Mouse (Mus musculus): ENCODE results near the gene Myl12a. TPM values are rescaled to one million over a fixed set of nuclear protein-coding genes. Genes with fewer than 3 reads are reported as not detected.

Myl12a gene
- polyA plus RNA-seq, 1 experiment = 160 TPM

DNA sequence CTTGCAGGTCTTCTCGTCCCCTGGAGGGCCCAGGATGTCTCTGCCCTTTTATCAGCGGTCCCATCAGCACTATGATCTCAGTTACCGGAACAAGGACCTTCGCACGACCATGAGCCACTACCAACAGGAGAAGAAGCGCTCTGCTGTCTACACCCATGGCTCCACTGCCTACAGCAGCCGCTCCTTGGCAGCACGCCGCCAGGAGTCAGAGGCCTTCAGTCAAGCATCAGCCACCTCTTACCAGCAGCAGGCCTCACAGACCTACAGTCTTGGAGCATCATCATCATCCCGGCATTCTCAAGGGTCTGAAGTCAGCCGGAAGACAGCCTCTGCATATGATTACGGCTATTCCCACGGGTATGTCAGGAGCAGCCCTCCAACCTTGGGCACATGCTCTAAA lies 20.2 kb upstream of the Myl12a start:
- Histone ChIP-seq H3K4me1 (ENCODE audit: control insufficient read depth, insufficient read depth, low read length) (no peaks in the 10 kb centered on the region), H3K27me3 (replicated peaks; ENCODE audit: control insufficient read depth, insufficient read depth, low read length) (no peaks in the 10 kb centered on the region), H3K4me3 (ENCODE audit: insufficient read depth, low read depth, low read length) (no peak overlapping the region), H3K36me3 (ENCODE audit: control insufficient read depth, insufficient read depth, low read length) (no peaks in the 10 kb centered on the region), H3K27ac (ENCODE audit: insufficient read depth, low read depth, low read length) (no peak overlapping the region)
- TF ChIP-seq CTCF (conservative IDR thresholded peaks at IDR 0.05; ENCODE audit: insufficient read depth, insufficient read length, low read depth, low read length) (no peak), POLR2A (IDR thresholded peaks at IDR 0.05; ENCODE audit: low read depth, low read length) (no peak)
- 92% methylated on average over 13 of the region's 13 CpGs for WGBS
- DNase-seq = no peak

- Histone ChIP-seq H3K27ac (ENCODE audit: insufficient read depth, low read depth, low read length) (no peak overlapping the region), H3K36me3 (ENCODE audit: control insufficient read depth, insufficient read depth, low read length) (no peaks in the 10 kb centered on the region), H3K4me1 (ENCODE audit: control insufficient read depth, insufficient read depth, low read length) (no peaks in the 10 kb centered on the region), H3K4me3 (ENCODE audit: insufficient read depth, low read depth, low read length) (no peak overlapping the region), H3K27me3 (replicated peaks; ENCODE audit: control insufficient read depth, insufficient read depth, low read length) (no peaks in the 10 kb centered on the region)
- DNase-seq = no peak
- WGBS = 58% methylated on average over 9 of the region's 9 CpGs
- TF ChIP-seq POLR2A (IDR thresholded peaks at IDR 0.05; ENCODE audit: low read depth, low read length) (no peak), CTCF (conservative IDR thresholded peaks at IDR 0.05; ENCODE audit: insufficient read depth, insufficient read length, low read depth, low read length) (no peak)
These were observed 17.2 kb upstream of the Myl12a start for GRCm38 (mm10) chr17:71019860-71020259.

GRCm38 (mm10) chr17:71019309-71019655 lies 16.6 kb upstream of the Myl12a start:
- Histone ChIP-seq H3K4me1 (ENCODE audit: control insufficient read depth, insufficient read depth, low read length) (no peaks in the 10 kb centered on the region), H3K27me3 (replicated peaks; ENCODE audit: control insufficient read depth, insufficient read depth, low read length) (no peaks in the 10 kb centered on the region), H3K36me3 (ENCODE audit: control insufficient read depth, insufficient read depth, low read length) (no peaks in the 10 kb centered on the region), H3K27ac (ENCODE audit: insufficient read depth, low read depth, low read length) (no peak overlapping the region), H3K4me3 (ENCODE audit: insufficient read depth, low read depth, low read length) (no peak overlapping the region)
- no peak for DNase-seq
- WGBS = 45% methylated on average over 6 of the region's 6 CpGs
- TF ChIP-seq POLR2A (IDR thresholded peaks at IDR 0.05; ENCODE audit: low read depth, low read length) (no peak), CTCF (conservative IDR thresholded peaks at IDR 0.05; ENCODE audit: insufficient read depth, insufficient read length, low read depth, low read length) (no peak)

DNA sequence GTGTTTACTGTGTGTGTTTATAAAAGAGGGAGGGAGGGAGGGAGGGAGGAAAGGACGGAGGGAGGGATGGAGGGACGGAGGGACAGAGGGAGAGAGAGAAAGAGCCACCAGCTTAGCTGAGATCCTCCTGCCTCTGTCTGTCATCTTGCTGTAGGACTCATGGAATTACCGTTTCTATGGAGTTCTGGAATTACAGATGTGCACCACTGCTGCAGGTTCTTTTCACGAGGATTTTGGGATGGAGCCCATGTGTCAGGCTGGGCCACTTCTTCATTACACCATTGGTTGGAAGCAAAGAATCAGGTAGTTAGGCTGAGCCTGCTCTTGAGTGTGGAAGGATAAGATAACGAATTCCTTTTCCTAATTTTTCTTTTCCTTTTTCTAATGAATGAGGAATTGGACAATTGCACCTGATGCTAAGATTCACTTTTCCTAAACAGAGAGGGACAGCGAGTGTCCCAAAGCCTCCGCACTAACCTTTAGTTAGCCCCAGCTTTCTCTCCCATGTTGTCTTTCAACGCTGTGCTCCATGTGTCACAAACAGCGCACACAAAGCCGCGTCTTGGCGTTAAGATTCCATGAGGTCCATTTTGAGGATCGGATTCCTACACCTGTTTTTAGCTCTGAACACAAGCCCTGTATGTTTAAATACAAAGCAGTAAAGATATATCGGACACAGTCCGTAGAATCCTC lies 16.1 kb upstream of the Myl12a start:
- H3K4me3 ChIP-seq (ENCODE audit: insufficient read depth, low read depth, low read length) = no peak overlapping the region
- no peaks in the 10 kb centered on the region for H3K27me3 ChIP-seq (replicated peaks; ENCODE audit: control insufficient read depth, insufficient read depth, low read length)
- 89% methylated on average over 15 of the region's 15 CpGs for WGBS
- H3K27ac ChIP-seq (ENCODE audit: insufficient read depth, low read depth, low read length) = no peak overlapping the region
- no peak for TF ChIP-seq CTCF (conservative IDR thresholded peaks at IDR 0.05; ENCODE audit: insufficient read depth, insufficient read length, low read depth, low read length)
- TF ChIP-seq POLR2A (IDR thresholded peaks at IDR 0.05; ENCODE audit: low read depth, low read length) = no peak
- H3K36me3 ChIP-seq (ENCODE audit: control insufficient read depth, insufficient read depth, low read length) = no peaks in the 10 kb centered on the region
- H3K4me1 ChIP-seq (ENCODE audit: control insufficient read depth, insufficient read depth, low read length) = no peaks in the 10 kb centered on the region
- DNase-seq = no peak

GRCm38 (mm10) chr17:71018151-71018550 lies 15.5 kb upstream of the Myl12a start:
- Histone ChIP-seq H3K4me1 (ENCODE audit: control insufficient read depth, insufficient read depth, low read length) (no peaks in the 10 kb centered on the region), H3K4me3 (ENCODE audit: insufficient read depth, low read depth, low read length) (no peak overlapping the region), H3K27ac (ENCODE audit: insufficient read depth, low read depth, low read length) (no peak overlapping the region), H3K36me3 (ENCODE audit: control insufficient read depth, insufficient read depth, low read length) (no peaks in the 10 kb centered on the region), H3K27me3 (replicated peaks; ENCODE audit: control insufficient read depth, insufficient read depth, low read length) (no peaks in the 10 kb centered on the region)
- DNase-seq = no peak
- 98% methylated on average over 3 of the region's 3 CpGs for WGBS
- TF ChIP-seq CTCF (conservative IDR thresholded peaks at IDR 0.05; ENCODE audit: insufficient read depth, insufficient read length, low read depth, low read length) = no peak
- no peak for TF ChIP-seq POLR2A (IDR thresholded peaks at IDR 0.05; ENCODE audit: low read depth, low read length)

DNA sequence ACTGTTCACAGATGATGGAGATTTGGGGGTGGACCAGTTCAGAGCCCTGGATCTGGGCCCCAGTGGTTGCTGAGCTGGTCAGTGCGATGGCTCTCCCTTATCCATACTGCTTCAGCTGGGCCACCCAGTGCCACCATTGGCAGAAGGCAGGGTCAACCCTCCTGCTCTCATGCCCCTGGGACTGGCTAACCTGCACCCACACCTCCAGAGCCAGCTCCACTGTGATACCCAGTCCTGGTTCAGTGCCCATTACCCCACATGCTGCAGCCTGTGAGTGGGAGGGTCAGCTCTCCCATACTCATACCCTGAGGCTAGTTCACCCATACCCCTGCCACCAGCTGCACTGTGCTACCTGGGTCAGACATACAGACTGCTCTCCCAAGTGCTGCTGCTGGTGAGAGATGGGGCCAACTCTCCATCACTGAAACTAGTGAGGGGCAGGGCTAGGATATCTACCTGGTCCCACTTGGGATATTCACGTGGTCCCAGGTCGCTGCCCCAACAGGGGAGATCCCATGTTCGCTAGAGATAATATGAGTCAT lies 14.8 kb upstream of the Myl12a start:
- Histone ChIP-seq H3K4me1 (ENCODE audit: control insufficient read depth, insufficient read depth, low read length) (no peaks in the 10 kb centered on the region), H3K27ac (ENCODE audit: insufficient read depth, low read depth, low read length) (no peak overlapping the region), H3K36me3 (ENCODE audit: control insufficient read depth, insufficient read depth, low read length) (no peaks in the 10 kb centered on the region), H3K27me3 (replicated peaks; ENCODE audit: control insufficient read depth, insufficient read depth, low read length) (no peaks in the 10 kb centered on the region), H3K4me3 (ENCODE audit: insufficient read depth, low read depth, low read length) (no peak overlapping the region)
- TF ChIP-seq CTCF (conservative IDR thresholded peaks at IDR 0.05; ENCODE audit: insufficient read depth, insufficient read length, low read depth, low read length) = no peak
- no peak for TF ChIP-seq POLR2A (IDR thresholded peaks at IDR 0.05; ENCODE audit: low read depth, low read length)
- no peak for DNase-seq
- 93% methylated on average over 4 of the region's 4 CpGs for WGBS

DNA sequence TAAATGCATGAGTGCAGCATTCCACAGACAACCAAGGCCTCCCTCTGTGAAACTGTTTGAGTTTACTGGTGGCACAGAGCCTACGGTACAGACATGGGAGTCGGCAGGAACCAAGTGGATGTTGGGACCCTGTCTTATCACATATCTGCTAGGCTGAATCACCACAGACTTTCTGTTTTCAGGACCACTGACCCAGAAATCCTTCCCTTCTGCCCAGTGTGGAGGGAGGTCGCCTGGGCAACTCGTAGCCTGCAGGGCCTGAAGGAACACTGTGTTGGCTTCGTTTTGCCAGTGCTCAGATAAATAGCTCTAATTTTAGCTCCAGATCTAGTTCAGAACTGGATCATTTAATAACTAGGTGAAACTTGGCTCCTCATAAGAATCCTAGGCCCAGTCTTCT lies 12.2 kb upstream of the Myl12a start:
- Histone ChIP-seq H3K27me3 (replicated peaks; ENCODE audit: control insufficient read depth, insufficient read depth, low read length) (no peaks in the 10 kb centered on the region), H3K4me1 (ENCODE audit: control insufficient read depth, insufficient read depth, low read length) (no peaks in the 10 kb centered on the region), H3K36me3 (ENCODE audit: control insufficient read depth, insufficient read depth, low read length) (no peaks in the 10 kb centered on the region), H3K4me3 (ENCODE audit: insufficient read depth, low read depth, low read length) (no peak overlapping the region), H3K27ac (ENCODE audit: insufficient read depth, low read depth, low read length) (peak overlapping the region; percentile 51; the same call in 1 of the 2 replicates)
- TF ChIP-seq CTCF (conservative IDR thresholded peaks at IDR 0.05; ENCODE audit: insufficient read depth, insufficient read length, low read depth, low read length) (no peak), POLR2A (IDR thresholded peaks at IDR 0.05; ENCODE audit: low read depth, low read length) (no peak)
- 53% methylated on average over 5 of the region's 5 CpGs for WGBS
- peak; percentile 4 for DNase-seq
